Mouse (Mus musculus) layer of hippocampus, adult 9-11 months (tissue): Measurements from ENCODE around the gene Sec14l1.
A peak's percentile ranks its signal among the peaks of the same experiment; 100 is the strongest.

Source experiments
- DNase-seq: peaks from one replicate; pipeline ENCODE4 v3.0.0; 2022

Sec14l1 gene

GRCm38 (mm10) chr11:117131450-117131849, 16.5 kb downstream of the Sec14l1 start:
- no peak for DNase-seq

GRCm38 (mm10) chr11:117134776-117135387, 19.9 kb downstream of the Sec14l1 start:
- DNase-seq = no peak

GRCm38 (mm10) chr11:117135457-117136290, 20.7 kb downstream of the Sec14l1 start:
- DNase-seq = peak; percentile 81

GRCm38 (mm10) chr11:117136880-117137279, 21.9 kb downstream of the Sec14l1 start:
- no peak for DNase-seq

- DNase-seq = no peak
Observed at GRCm38 (mm10) chr11:117138213-117138761, 23.3 kb downstream of the Sec14l1 start.

- peak; percentile 72 for DNase-seq
Observed at GRCm38 (mm10) chr11:117138795-117139463, 24.0 kb downstream of the Sec14l1 start.

GRCm38 (mm10) chr11:117141376-117142001, 26.5 kb downstream of the Sec14l1 start:
- no peak for DNase-seq

GRCm38 (mm10) chr11:117142507-117142906, 27.5 kb downstream of the Sec14l1 start:
- no peak for DNase-seq

GRCm38 (mm10) chr11:117145451-117146117, 30.6 kb downstream of the Sec14l1 start:
- DNase-seq = no peak

GRCm38 (mm10) chr11:117146118-117146506, 31.1 kb downstream of the Sec14l1 start:
- DNase-seq = peak; percentile 69

- DNase-seq = no peak
Observed at GRCm38 (mm10) chr11:117146776-117147536, 32.0 kb downstream of the Sec14l1 start.

- DNase-seq = no peak
Observed at GRCm38 (mm10) chr11:117148893-117149685, 34.1 kb downstream of the Sec14l1 start.

GRCm38 (mm10) chr11:117150467-117150966, 35.5 kb downstream of the Sec14l1 start:
- no peak for DNase-seq

- no peak for DNase-seq
Observed at GRCm38 (mm10) chr11:117151461-117151860, 36.5 kb downstream of the Sec14l1 start.

GRCm38 (mm10) chr11:117152541-117152940, 37.6 kb downstream of the Sec14l1 start:
- no peak for DNase-seq

- DNase-seq = no peak
Observed at GRCm38 (mm10) chr11:117153553-117153952, 38.6 kb downstream of the Sec14l1 start.

- DNase-seq = no peak
Observed at GRCm38 (mm10) chr11:117154088-117154815, 39.3 kb downstream of the Sec14l1 start.

- no peak for DNase-seq
Observed at GRCm38 (mm10) chr11:117156725-117157124, 41.8 kb downstream of the Sec14l1 start.

- no peak for DNase-seq
Observed at GRCm38 (mm10) chr11:117158343-117158742, 43.4 kb downstream of the Sec14l1 start.
